Mouse (Mus musculus) MEL (cell line): ENCODE results near the gene Batf3. TPM values are rescaled to one million over a fixed set of nuclear protein-coding genes. Genes with fewer than 3 reads are reported as not detected.

ENCODE experiments used
- DNase-seq: peaks from one replicate; pipeline ENCODE4 v3.0.0; 2011; ENCODE audit warnings: low read depth, low spot score
- H3K27ac ChIP-seq: 2 replicates; pipeline ENCODE4 v1.5.1; 2012; ENCODE audit warnings: low read depth, mild to moderate bottlenecking, control low read depth, low read length, moderate library complexity; ENCODE audit not compliant: control insufficient read depth
- H3K27me3 ChIP-seq, 2 experiments: fragments of 150-350 bp in 1 of 2; sonication (generic) in 1 of 2; 2 replicates each; pipeline ENCODE4 v1.6.1; 2012; ENCODE audit warnings: low read length in 2 of 2, mild to moderate bottlenecking in 2 of 2, improper control_type of control experiment in 1 of 2, moderate library complexity in 1 of 2; ENCODE audit not compliant: insufficient read depth in 2 of 2, control insufficient read depth in 1 of 2
- H3K36me3 ChIP-seq, 2 experiments: 2 replicates each; pipeline ENCODE4 v1.6.1; 2012 to 2014; ENCODE audit warnings: low read length in 2 of 2, improper control_type of control experiment in 1 of 2, inconsistent platforms in 1 of 2, mild to moderate bottlenecking in 1 of 2; ENCODE audit not compliant: insufficient read depth in 2 of 2, control insufficient read depth in 1 of 2
- H3K4me1 ChIP-seq, 2 experiments: fragments of 150-350 bp in 1 of 2; sonication (generic) in 1 of 2; 2 replicates each; pipeline ENCODE4 v1.6.1; 2012; ENCODE audit warnings: low read length in 2 of 2, improper control_type of control experiment in 1 of 2, mild to moderate bottlenecking in 1 of 2; ENCODE audit not compliant: insufficient read depth in 2 of 2, control insufficient read depth in 1 of 2
- H3K4me3 ChIP-seq, 2 experiments: fragments of 150-350 bp in 1 of 2; sonication (generic) in 1 of 2; 2 replicates each; pipeline ENCODE4 v1.5.1; 2012; ENCODE audit warnings: low read depth in 2 of 2, low read length in 2 of 2, mild to moderate bottlenecking in 2 of 2, moderate library complexity in 2 of 2, control low read depth in 1 of 2, improper control_type of control experiment in 1 of 2; ENCODE audit not compliant: control insufficient read depth in 1 of 2, insufficient read depth in 1 of 2
- H3K79me2 ChIP-seq: 2 replicates; pipeline ENCODE4 v1.6.1; 2012; ENCODE audit warnings: mild to moderate bottlenecking, low read length, moderate library complexity; ENCODE audit not compliant: control insufficient read depth, poor library complexity, insufficient read depth
- H3K9ac ChIP-seq: 2 replicates; pipeline ENCODE4 v1.6.1; 2012; ENCODE audit warnings: low read depth, mild to moderate bottlenecking, control low read depth, low read length, moderate library complexity; ENCODE audit not compliant: control insufficient read depth, poor library complexity, severe bottlenecking
- H3K9me3 ChIP-seq: fragments of 150-350 bp; sonication (generic); replicated peaks from 2 replicates; pipeline ENCODE4 v1.6.1; 2012; ENCODE audit warnings: mild to moderate bottlenecking, low read length, improper control_type of control experiment, moderate library complexity; ENCODE audit not compliant: insufficient read depth
- BHLHE40 ChIP-seq: IDR thresholded peaks from 2 replicates; pipeline ENCODE4 v1.6.1; 2012; ENCODE audit warnings: low read depth, mild to moderate bottlenecking, inconsistent platforms, low read length, improper control_type of control experiment, borderline replicate concordance
- CTCF ChIP-seq, 3 experiments: IDR thresholded peaks in 2 of 3; conservative IDR thresholded peaks in 1 of 3; 2 replicates each; pipeline ENCODE4 v1.5.1; 2011 to 2012; ENCODE audit warnings: low read length in 3 of 3, low read depth in 2 of 3, mild to moderate bottlenecking in 2 of 3, improper control_type of control experiment in 1 of 3, inconsistent platforms in 1 of 3, mixed read lengths in 1 of 3, moderate library complexity in 1 of 3; ENCODE audit not compliant: control insufficient read depth in 1 of 3, insufficient read depth in 1 of 3, poor library complexity in 1 of 3, severe bottlenecking in 1 of 3
- GABPA ChIP-seq: IDR thresholded peaks from 2 replicates; pipeline ENCODE4 v1.6.1; 2012; ENCODE audit warnings: low read depth, mild to moderate bottlenecking, inconsistent platforms, low read length, improper control_type of control experiment, moderate library complexity
- GATA1 ChIP-seq: IDR thresholded peaks from 2 replicates; pipeline ENCODE4 v1.6.1; 2011; ENCODE audit warnings: low read depth, low read length, improper control_type of control experiment
- JUND ChIP-seq: IDR thresholded peaks from 2 replicates; pipeline ENCODE4 v1.6.1; 2011; ENCODE audit warnings: low read depth, mild to moderate bottlenecking, improper control_type of control experiment, low read length
- MAZ ChIP-seq: IDR thresholded peaks from 2 replicates; pipeline ENCODE4 v1.6.1; 2012; ENCODE audit warnings: low read depth, mild to moderate bottlenecking, inconsistent platforms, low read length, improper control_type of control experiment
- MEF2A ChIP-seq: IDR thresholded peaks from 2 replicates; pipeline ENCODE4 v1.6.1; 2014; ENCODE audit warnings: low read depth, mild to moderate bottlenecking, inconsistent platforms, low read length, improper control_type of control experiment; ENCODE audit not compliant: poor library complexity, insufficient replicate concordance, severe bottlenecking; ENCODE audit errors: extremely low read depth
- MXI1 ChIP-seq: IDR thresholded peaks from 2 replicates; pipeline ENCODE4 v1.6.1; 2011; ENCODE audit warnings: mild to moderate bottlenecking, low read depth, low read length, improper control_type of control experiment
- MYB ChIP-seq: IDR thresholded peaks from 2 replicates; pipeline ENCODE4 v1.6.1; 2011; ENCODE audit warnings: mild to moderate bottlenecking, low read depth, low read length, improper control_type of control experiment
- MYC ChIP-seq: IDR thresholded peaks from 2 replicates; pipeline ENCODE4 v1.6.1; 2011; ENCODE audit warnings: low read depth, mild to moderate bottlenecking, low read length, improper control_type of control experiment, moderate library complexity
- NELFE ChIP-seq: IDR thresholded peaks from 2 replicates; pipeline ENCODE4 v1.6.1; 2011; ENCODE audit warnings: low read depth, low read length, improper control_type of control experiment
- NRF1 ChIP-seq: IDR thresholded peaks from 2 replicates; pipeline ENCODE4 v1.6.1; 2014; ENCODE audit warnings: low read depth, mild to moderate bottlenecking, inconsistent platforms, low read length, improper control_type of control experiment, moderate library complexity; ENCODE audit not compliant: poor library complexity, insufficient read depth, severe bottlenecking
- POLR2A ChIP-seq, 2 experiments: IDR thresholded peaks; 2 replicates each; pipeline ENCODE4 v1.6.1; 2011 to 2012; ENCODE audit warnings: low read length in 2 of 2, mild to moderate bottlenecking in 2 of 2, control low read depth in 1 of 2, improper control_type of control experiment in 1 of 2, low read depth in 1 of 2, moderate library complexity in 1 of 2; ENCODE audit not compliant: control insufficient read depth in 1 of 2, insufficient read depth in 1 of 2, poor library complexity in 1 of 2
- RAD21 ChIP-seq: IDR thresholded peaks from 2 replicates; pipeline ENCODE4 v1.6.1; 2011; ENCODE audit warnings: mild to moderate bottlenecking, low read depth, low read length, improper control_type of control experiment
- RCOR1 ChIP-seq: IDR thresholded peaks from 2 replicates; pipeline ENCODE4 v1.6.1; 2012; ENCODE audit warnings: low read depth, mild to moderate bottlenecking, inconsistent platforms, low read length, improper control_type of control experiment
- SIN3A ChIP-seq: IDR thresholded peaks from 2 replicates; pipeline ENCODE4 v1.6.1; 2012; ENCODE audit warnings: low read length, improper control_type of control experiment, inconsistent platforms
- SMC3 ChIP-seq: IDR thresholded peaks from 2 replicates; pipeline ENCODE4 v1.6.1; 2011; ENCODE audit warnings: low read depth, low read length, improper control_type of control experiment
- TBP ChIP-seq: IDR thresholded peaks from 2 replicates; pipeline ENCODE4 v1.8.0; 2011; ENCODE audit warnings: low read depth, low read length, improper control_type of control experiment
- UBTF ChIP-seq: IDR thresholded peaks from 2 replicates; pipeline ENCODE4 v1.6.1; 2012; ENCODE audit warnings: low read depth, mild to moderate bottlenecking, inconsistent platforms, low read length, improper control_type of control experiment, moderate library complexity, borderline replicate concordance; ENCODE audit not compliant: insufficient read depth
- USF1 ChIP-seq: IDR thresholded peaks from 2 replicates; pipeline ENCODE4 v1.6.1; 2014; ENCODE audit warnings: low read depth, mild to moderate bottlenecking, inconsistent platforms, low read length, improper control_type of control experiment, moderate library complexity
- USF2 ChIP-seq, 2 experiments: IDR thresholded peaks; 2 replicates each; pipeline ENCODE4 v1.6.1; 2011 to 2012; ENCODE audit warnings: improper control_type of control experiment in 2 of 2, low read length in 2 of 2, borderline replicate concordance in 1 of 2, inconsistent platforms in 1 of 2, low read depth in 1 of 2, mild to moderate bottlenecking in 1 of 2; ENCODE audit not compliant: insufficient read depth in 1 of 2
- ZMIZ1 ChIP-seq: IDR thresholded peaks from 2 replicates; pipeline ENCODE4 v1.6.1; 2012; ENCODE audit warnings: low read depth, mild to moderate bottlenecking, inconsistent platforms, low read length, improper control_type of control experiment, moderate library complexity
- polyA plus RNA-seq, 2 experiments: library from polyadenylated mRNA; stranded (reverse) in 1 of 2; unstranded in 1 of 2; fragments of >175 nt in 1 of 2; fragments of >200 nt in 1 of 2; gene quantifications; 2 replicates each; pipeline versions ENCODE4 v1.2.1 to v1.2.4; 2012; ENCODE audit warnings: low replicate concordance in 2 of 2, low read depth in 1 of 2; ENCODE audit not compliant: insufficient read length in 2 of 2, insufficient read depth in 1 of 2, missing spikeins in 1 of 2
- total RNA-seq: library from RNA; depleted of rRNA; stranded (reverse); fragments of 300-350 nt; gene quantifications from 2 replicates; pipeline ENCODE4 v1.2.3, GENCODE M21; 2012

Gene Batf3
- total and polyA plus RNA-seq, 3 experiments, result 1.5 to 2.4 TPM; not detected in 1

DNA sequence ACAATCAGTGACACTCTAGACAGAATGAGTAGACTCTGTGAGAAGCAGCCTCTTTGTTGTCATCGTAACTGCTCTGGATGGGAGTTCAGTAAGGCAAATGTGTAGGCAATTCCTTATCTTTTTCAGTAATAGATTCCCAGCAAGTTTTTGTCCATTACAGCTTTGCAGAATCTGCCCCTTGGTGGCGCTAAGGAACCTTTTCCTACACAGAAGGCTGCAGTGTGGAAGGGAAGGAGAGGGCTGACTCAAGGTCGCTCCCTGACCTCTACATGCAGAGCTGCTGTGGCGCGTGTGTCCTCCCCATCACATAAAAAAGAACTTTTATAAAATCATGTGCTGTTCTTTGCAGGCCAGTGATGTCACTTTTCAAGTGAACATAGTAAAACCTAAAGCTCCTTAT lies 29.3 kb upstream of the Batf3 start:
- Histone ChIP-seq H3K79me2 (peaks cover 11% of the 10 kb centered on the region), H3K27me3 (no peaks in the 10 kb centered on the region), H3K4me3 (no peak overlapping the region), H3K9ac (no peak overlapping the region), H3K4me1 (peaks cover 9 to 12% of the 10 kb centered on the region in 2 experiments; a peak in 3 of 4 replicates), H3K27ac (no peak overlapping the region), H3K9me3 (no peaks in the 10 kb centered on the region), H3K36me3 (peaks cover 12 to 20% of the 10 kb centered on the region in 2 experiments)
- TF ChIP-seq ZMIZ1 (no peak), POLR2A (IDR thresholded peaks at IDR 0.05; ENCODE audit: control insufficient read depth in 1 of 2, insufficient read depth in 1 of 2, low read depth in 1 of 2, low read length in 2 of 2, poor library complexity in 1 of 2) (no peak), MXI1 (no peak), JUND (no peak), SIN3A (no peak), USF1 (no peak), USF2 (IDR thresholded peaks at IDR 0.05; ENCODE audit: borderline replicate concordance in 1 of 2, insufficient read depth in 1 of 2, low read depth in 1 of 2, low read length in 2 of 2) (no peak), GABPA (no peak), NELFE (no peak), CTCF (IDR thresholded peaks at IDR 0.05 in 2 of 3, conservative IDR thresholded peaks at IDR 0.05 in 1 of 3; ENCODE audit: control insufficient read depth in 1 of 3, insufficient read depth in 1 of 3, low read depth in 2 of 3, low read length in 3 of 3, poor library complexity in 1 of 3, severe bottlenecking in 1 of 3) (peak; percentile 24 to 65 (median 45); a peak in 5 of 6 replicates), SMC3 (peak; percentile 47), RCOR1 (no peak), NRF1 (no peak), TBP (no peak), MYB (no peak), GATA1 (no peak), RAD21 (peak; percentile 45)
- DNase-seq, result no peak

- no peak for TF ChIP-seq NELFE
- no peak for TF ChIP-seq USF2 (IDR thresholded peaks at IDR 0.05; ENCODE audit: borderline replicate concordance in 1 of 2, insufficient read depth in 1 of 2, low read depth in 1 of 2, low read length in 2 of 2)
- TF ChIP-seq BHLHE40, result no peak
- TF ChIP-seq ZMIZ1, result no peak
- no peak for TF ChIP-seq MAZ
- TF ChIP-seq UBTF, result no peak
- no peak for TF ChIP-seq MYC
- no peak for TF ChIP-seq RAD21
- TF ChIP-seq USF1, result no peak
- no peak for TF ChIP-seq MEF2A
- no peak for TF ChIP-seq GATA1
- TF ChIP-seq CTCF (IDR thresholded peaks at IDR 0.05 in 2 of 3, conservative IDR thresholded peaks at IDR 0.05 in 1 of 3; ENCODE audit: control insufficient read depth in 1 of 3, insufficient read depth in 1 of 3, low read depth in 2 of 3, low read length in 3 of 3, poor library complexity in 1 of 3, severe bottlenecking in 1 of 3), result no peak
- no peak for TF ChIP-seq SMC3
- Histone ChIP-seq H3K79me2 (no peaks in the 10 kb centered on the region; the same call in 1 of the 2 replicates), H3K4me3 (no peak overlapping the region), H3K27ac (no peak overlapping the region), H3K36me3 (peaks cover 4 to 23% of the 10 kb centered on the region in 2 experiments; a peak in 3 of 4 replicates), H3K27me3 (no peaks in the 10 kb centered on the region), H3K9me3 (no peaks in the 10 kb centered on the region), H3K9ac (no peak overlapping the region), H3K4me1 (peaks cover 4 to 5% of the 10 kb centered on the region in 2 experiments; a peak in 2 of 4 replicates)
- no peak for DNase-seq
These were observed 27.4 kb upstream of the Batf3 start for GRCm38 (mm10) chr1:191070259-191070658.
